Mouse (Mus musculus) adrenal gland, adult 18-20 months (tissue): ENCODE results near the gene Tmem132d. TPM values are rescaled to one million over a fixed set of nuclear protein-coding genes. Genes with fewer than 3 reads are reported as not detected.

Experiments used
- DNase-seq, 2 experiments: peaks; one replicate each; pipeline ENCODE4 v3.0.0; 2021 to 2022; ENCODE audit warnings: low spot score in 2 of 2
- long read RNA-seq, 2 experiments: library from polyadenylated mRNA; stranded (forward); transcript quantifications; one replicate each; pipeline ENCODE4 v2.0.0; 2021
- total RNA-seq, 2 experiments: library from RNA; stranded (reverse); gene quantifications; 1 replicate in 1 of 2; 2 replicates in 1 of 2; pipeline ENCODE4 v1.2.3; 2021

Gene Tmem132d
- under 1 TPM in 1 of 2 experiments, not detected in 1; 0.06 TPM for total RNA-seq
- long read RNA-seq, experiment 1 = 0 reads
- long read RNA-seq, experiment 2 = 0 reads

GRCm38 (mm10) chr5:128432916-128433315, at the start of gene Tmem132d:
Gene Tmem132d, minus strand, starts transcription at chr5:128433077.
- DNase-seq = no peak

GRCm38 (mm10) chr5:128480816-128481215, 47.9 kb upstream of the Tmem132d start:
- DNase-seq = no peak

- DNase-seq = no peak
These were observed 42.5 kb upstream of the Tmem132d start for GRCm38 (mm10) chr5:128475372-128475771.

- no peak for DNase-seq
These were observed 36.9 kb upstream of the Tmem132d start for GRCm38 (mm10) chr5:128469812-128470211.

GRCm38 (mm10) chr5:128464514-128464913, 31.6 kb upstream of the Tmem132d start:
- DNase-seq = no peak

- no peak for DNase-seq
These were observed 27.7 kb upstream of the Tmem132d start for GRCm38 (mm10) chr5:128460605-128461004.

GRCm38 (mm10) chr5:128455732-128456131, 22.9 kb upstream of the Tmem132d start:
- no peak for DNase-seq

GRCm38 (mm10) chr5:128452196-128452595, 19.3 kb upstream of the Tmem132d start:
- no peak for DNase-seq

GRCm38 (mm10) chr5:128450808-128451207, 17.9 kb upstream of the Tmem132d start:
- DNase-seq = no peak

GRCm38 (mm10) chr5:128444876-128445275, 12.0 kb upstream of the Tmem132d start:
- no peak for DNase-seq

GRCm38 (mm10) chr5:128443848-128444247, 11.0 kb upstream of the Tmem132d start:
- DNase-seq = no peak

- no peak for DNase-seq
These were observed 8.2 kb upstream of the Tmem132d start for GRCm38 (mm10) chr5:128441121-128441520.

GRCm38 (mm10) chr5:128439828-128440227, 7.0 kb upstream of the Tmem132d start:
- DNase-seq = peak; percentile 44 to 59

GRCm38 (mm10) chr5:128438078-128438477, 5.2 kb upstream of the Tmem132d start:
- no peak for DNase-seq

- no peak for DNase-seq
These were observed 4.0 kb upstream of the Tmem132d start for GRCm38 (mm10) chr5:128436909-128437308.

GRCm38 (mm10) chr5:128435683-128436082, 2.8 kb upstream of the Tmem132d start:
- no peak for DNase-seq

- no peak for DNase-seq
These were observed 909 bp upstream of the Tmem132d start for GRCm38 (mm10) chr5:128433786-128434185.

GRCm38 (mm10) chr5:128432422-128432821, 455 bp downstream of the Tmem132d start:
- no peak for DNase-seq

- no peak for DNase-seq
These were observed 8.2 kb downstream of the Tmem132d start for GRCm38 (mm10) chr5:128424636-128425035.

- no peak for DNase-seq
These were observed 8.7 kb downstream of the Tmem132d start for GRCm38 (mm10) chr5:128424213-128424612.

- no peak for DNase-seq
These were observed 10.8 kb downstream of the Tmem132d start for GRCm38 (mm10) chr5:128422090-128422489.

GRCm38 (mm10) chr5:128418149-128418710, 14.6 kb downstream of the Tmem132d start:
- DNase-seq = no peak

- DNase-seq = no peak
These were observed 18.8 kb downstream of the Tmem132d start for GRCm38 (mm10) chr5:128414056-128414455.
